Mouse (Mus musculus) hematopoietic stem cell, adult 5-6 weeks (primary cell): ENCODE results near the gene Pigw. TPM values are rescaled to one million over a fixed set of nuclear protein-coding genes. Genes with fewer than 3 reads are reported as not detected.
A peak's percentile ranks its signal among the peaks of the same experiment; 100 is the strongest.
"Not testable (repeated sequence)": the region's sequence is repeated elsewhere in the genome, so short reads cannot be mapped to it uniquely, and the experiment has no call there.

ENCODE experiments used
- ATAC-seq, 2 experiments: fragments of 125-278 bp in 1 of 2; replicated peaks in 1 of 2; 2 replicates each; pipeline ENCODE4 v1.8.0; 2016 to 2017; ENCODE audit warnings: inconsistent platforms in 2 of 2, mild to moderate bottlenecking in 2 of 2, moderate number of reproducible peaks in 2 of 2, low read depth in 1 of 2, moderate TSS enrichment in 1 of 2; ENCODE audit not compliant: low FRiP score in 2 of 2, poor library complexity in 2 of 2, severe bottlenecking in 2 of 2, insufficient read depth in 1 of 2, low TSS enrichment in 1 of 2
- total RNA-seq: library from RNA; stranded (forward); fragments of 172-1452, 232-1000 nt; gene quantifications from 2 replicates; pipeline ENCODE4 v1.2.3, GENCODE M21; 2017

The Pigw gene
- total RNA-seq, 1 experiment from 2014 or later = 6.5 TPM

DNA sequence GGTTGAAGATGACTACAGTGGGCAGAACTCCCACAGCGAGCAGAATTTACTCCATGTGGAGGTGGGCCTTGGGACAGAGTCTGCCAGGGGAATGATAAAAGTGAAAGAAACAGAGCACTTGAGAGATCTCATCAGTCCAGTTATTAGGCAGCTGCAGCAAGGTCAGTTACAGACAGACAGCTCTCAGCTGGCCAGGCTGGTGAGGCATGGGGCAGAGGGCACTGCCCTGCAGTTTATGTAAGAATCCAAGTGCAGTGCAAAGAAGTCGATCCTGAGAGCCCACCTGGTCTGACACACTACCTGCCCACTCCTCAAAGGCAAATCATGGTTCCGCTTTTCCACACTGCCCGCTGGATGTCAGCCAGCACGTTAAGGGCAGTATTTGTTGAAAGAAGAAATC is 6.2 kb upstream of the Pigw start:
- ATAC-seq = no peak

DNA sequence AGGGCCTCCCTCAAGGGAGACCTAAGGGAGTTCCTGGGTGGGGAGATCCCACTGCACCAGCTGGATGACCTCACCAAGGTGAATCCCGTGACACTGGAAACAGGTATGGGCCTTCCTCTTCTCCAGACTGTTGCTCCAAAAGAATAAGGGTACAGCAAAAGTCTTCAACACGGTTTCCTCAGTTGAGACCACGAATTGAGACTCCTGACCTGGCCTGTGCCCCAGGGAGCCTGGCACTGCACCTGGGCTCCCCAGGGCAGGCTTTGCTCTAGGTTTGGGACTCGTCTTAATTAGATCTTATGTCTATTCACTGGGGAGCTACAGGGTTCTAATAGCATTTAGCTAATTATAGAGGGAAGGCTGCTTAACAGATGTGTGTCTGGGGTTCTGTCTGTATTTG is 5.2 kb upstream of the Pigw start:
- no peak for ATAC-seq

DNA sequence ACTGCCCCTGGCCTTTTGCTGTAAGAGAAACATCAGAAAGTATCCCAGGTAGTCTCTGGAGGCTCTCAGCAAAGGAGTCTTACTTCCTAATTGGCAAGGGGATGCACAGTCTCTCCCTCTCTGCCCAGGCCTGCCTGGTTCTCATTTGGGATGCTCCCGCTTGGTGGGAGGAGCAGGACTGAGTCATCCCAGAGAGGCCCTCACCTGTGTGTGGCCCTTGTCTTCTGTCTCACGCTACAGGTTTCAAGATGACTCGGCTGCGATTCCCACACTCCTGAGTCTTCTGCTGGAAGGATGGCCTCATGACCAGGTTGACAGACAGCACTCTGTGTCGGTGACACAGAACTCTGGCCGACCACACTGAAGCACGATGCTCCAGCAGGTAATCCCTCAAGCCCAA is 2.3 kb upstream of the Pigw start:
- no peak for ATAC-seq

DNA sequence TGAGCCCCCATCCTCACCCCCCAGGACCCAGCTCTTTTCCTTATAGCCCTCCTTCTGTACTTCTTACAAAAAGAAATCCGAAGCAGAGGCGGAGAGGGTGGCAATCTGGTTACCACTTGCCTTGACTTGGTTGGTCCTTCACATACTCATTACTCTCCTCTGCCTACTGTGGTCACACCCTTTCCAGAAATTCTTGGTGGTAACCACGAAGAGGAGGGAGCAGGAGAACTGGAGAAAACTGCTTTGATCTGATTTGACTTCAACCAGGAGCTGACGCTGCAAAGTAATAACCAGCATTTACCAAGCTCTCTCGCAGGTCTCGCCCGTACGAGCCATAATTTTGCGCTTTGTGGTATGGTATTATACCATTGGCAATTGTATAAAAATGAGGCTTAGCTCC is 886 bp upstream of the Pigw start:
- ATAC-seq = no peak

DNA sequence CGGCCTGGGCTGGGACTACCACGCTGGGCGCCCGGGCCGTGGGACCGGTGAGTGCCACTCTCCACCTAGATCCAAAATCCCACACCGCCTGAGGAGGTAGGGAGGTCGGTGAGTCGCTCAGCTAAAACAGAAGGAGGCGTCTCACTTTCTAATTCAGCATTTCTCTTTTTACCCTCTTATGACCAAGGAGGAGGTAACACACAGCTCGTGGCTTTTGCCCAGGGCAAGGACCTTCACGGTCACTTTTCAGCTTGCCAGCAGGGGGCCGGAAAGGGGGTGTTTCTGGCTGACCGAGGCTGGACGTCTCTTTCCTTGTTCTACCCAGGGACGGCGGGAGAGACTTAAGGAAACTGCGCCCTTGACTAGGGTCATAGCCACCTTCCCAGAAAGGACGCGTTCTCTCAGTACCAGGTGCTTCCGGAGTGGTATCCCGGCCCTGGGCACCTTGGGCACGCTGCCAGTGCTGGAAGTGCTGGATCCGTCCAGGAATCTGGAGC is 428 bp upstream of the Pigw start:
- ATAC-seq = peak; percentile 46 to 52

DNA sequence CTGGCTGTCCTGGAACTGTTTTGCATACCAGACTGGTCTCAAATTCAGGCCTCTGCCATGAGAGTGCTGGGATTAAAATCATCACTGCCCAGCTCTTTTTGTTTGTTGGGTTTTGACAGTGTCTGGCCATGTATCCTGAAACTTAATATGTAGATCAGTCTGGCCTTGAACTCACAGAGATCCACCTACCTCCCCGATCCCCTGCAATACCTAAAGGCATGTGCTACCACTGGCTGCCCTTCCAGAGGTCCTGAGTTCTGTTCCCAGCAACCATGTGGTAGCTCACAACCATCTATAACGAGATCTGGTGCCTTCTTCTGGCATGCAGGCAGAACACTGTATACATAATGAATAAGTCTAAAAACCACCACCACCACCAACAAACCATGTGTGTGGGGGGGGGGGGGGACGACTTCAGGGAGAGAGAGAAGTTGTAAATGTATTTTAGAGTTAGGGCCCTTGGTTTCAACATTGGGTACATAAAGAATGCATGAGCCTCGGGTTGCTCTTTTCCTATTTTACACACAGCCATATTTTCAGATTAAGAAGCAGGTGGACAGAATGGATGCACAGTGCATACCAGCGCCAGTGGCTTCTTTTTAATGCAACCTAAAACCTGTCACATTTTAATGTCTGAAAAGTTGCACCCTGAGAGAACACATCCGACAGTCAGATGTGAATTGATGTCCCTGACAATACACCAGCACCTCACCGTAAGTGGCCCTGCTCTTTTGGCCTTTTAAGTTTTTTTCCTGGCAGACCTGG is 896 bp downstream of the Pigw start:
- ATAC-seq = no peak

DNA sequence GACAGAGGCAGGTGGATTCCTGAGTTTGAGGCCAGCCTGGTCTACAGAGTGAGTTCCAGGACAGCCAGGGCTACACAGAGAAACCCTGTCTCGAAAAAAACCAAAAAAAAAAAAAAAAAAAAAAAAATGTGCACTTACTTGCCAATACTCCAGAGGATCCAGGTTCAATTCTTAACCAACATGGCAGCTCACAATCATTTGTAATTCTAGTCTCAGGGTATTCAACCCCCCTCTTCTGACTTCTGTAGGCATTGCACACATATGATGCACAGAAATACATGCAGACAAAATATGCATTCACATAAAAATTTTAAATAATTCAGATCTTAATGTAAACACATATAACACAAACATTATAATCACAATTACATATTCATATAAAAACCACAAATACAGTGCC is 4.1 kb downstream of the Pigw start:
- ATAC-seq = not testable (repeated sequence)

DNA sequence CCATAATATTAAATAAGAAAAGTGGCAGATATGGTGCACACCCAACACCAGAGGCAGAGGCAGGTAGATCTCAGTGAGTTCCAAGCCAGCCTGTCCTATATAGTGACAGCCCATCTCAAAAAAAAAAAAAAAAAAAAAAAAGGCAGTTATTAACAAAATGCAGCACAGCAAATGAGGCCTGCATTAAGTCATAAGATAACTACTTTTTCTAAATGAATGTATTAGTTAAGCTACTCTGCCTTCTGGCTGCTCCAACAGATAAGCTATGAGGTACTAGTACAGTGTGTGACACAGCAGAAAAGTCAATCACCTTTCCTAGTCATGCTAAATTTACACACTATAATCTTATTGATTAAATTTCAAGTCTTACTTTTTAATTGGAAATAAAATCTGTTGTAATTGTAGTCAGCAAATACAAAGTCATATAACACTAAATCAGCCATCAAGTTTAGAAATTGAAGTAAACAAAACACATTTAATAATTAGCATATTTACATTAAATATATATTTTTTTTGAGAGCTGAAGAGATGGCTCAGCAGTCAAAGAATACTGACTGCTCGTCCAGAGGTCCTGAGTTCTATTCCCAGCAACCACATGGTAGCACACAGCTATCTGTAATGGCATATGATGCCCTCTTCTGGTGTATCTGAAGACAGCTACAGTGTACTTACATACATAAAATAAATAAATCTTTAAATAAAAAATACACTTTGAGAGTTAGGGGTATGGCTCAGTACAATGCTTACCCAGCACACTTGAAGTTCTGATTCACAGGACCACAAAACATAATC is 6.8 kb downstream of the Pigw start:
- ATAC-seq = no peak

DNA sequence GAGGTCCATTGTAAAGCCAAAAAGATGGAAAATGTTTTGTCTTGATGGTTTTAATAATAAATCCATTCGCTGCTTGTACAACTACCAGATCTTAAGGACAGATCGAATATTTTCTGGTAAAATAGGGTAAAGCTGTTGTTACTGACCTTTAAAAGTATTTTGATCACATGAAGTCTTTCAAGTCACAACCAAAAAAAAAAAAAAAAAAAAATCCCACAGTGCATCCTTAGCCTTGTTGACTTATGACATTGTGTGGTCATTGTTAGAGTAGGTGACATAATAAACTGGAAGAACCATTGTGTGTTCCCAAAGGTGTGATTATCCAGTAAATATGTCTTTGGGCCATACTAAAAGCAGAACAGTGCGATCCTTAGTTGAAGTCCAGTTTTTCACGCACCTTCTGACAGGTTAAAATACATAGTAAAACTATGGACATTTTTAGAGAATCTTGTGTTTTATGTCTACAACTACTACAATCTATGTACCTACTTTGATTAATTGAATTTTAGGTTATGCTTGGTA is 8.5 kb downstream of the Pigw start:
- ATAC-seq = no peak

DNA sequence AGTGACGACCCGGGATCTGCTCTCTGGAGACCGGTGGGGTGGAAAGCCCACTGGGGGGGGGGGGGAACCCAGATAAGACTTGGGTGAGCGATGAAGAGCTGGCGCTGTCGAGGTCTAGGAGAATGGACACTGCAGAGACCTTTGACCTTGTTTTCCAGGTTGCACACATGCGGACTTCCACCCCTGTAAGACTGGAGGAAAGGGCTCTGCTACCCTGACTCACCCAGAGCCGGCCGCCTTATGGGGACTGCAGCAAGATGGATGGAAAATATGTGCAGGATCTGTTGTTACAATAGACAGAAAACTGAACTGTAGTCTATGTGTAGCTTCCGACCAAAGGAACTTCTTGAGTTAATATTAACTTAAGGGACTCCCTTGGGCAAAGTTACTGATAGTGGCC is 9.0 kb downstream of the Pigw start:
- peak in 1 of 2 experiments; percentile 1; a peak in 2 of 4 replicates for ATAC-seq

DNA sequence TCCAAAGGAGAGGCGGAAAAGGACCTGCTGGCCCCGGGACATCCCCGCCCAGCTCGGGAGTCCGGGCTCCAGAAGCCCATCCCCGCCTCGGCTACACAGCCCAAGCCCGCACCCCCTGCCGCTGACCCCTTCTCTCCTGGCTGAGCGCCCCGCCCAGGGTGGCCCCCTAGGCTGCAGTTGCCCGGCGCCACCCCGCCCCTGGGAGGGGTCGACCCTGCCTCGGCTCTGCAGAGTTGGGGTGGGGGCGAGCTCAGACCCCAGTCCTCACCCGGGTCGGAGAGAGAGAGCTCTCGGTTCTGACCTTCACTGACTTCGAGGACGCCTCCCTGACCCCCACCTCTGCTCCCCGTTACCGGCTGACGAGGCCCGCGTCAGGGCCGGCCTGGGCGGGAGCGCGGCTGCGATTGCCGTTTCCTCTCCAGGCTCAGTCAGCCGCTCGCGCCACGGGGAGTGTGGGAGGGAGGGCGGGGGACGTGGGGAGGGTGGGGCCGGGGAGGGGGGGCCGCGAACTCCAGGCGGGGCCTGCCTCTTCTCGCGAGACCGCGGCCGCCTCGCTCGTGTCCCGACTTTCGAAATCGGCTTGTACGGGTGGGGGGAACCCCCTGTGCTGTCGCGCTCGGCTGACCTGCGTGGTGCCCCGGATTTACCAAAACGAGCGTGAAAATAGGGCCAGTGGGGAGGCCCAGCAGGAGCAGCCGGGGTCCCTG is 9.6 kb downstream of the Pigw start, which contains the start of gene Ggnbp2:
TSS of gene Ggnbp2 (minus strand) at position 481 of the 707 bp plus-strand sequence.
- ATAC-seq = peak; percentile 62 to 74

DNA sequence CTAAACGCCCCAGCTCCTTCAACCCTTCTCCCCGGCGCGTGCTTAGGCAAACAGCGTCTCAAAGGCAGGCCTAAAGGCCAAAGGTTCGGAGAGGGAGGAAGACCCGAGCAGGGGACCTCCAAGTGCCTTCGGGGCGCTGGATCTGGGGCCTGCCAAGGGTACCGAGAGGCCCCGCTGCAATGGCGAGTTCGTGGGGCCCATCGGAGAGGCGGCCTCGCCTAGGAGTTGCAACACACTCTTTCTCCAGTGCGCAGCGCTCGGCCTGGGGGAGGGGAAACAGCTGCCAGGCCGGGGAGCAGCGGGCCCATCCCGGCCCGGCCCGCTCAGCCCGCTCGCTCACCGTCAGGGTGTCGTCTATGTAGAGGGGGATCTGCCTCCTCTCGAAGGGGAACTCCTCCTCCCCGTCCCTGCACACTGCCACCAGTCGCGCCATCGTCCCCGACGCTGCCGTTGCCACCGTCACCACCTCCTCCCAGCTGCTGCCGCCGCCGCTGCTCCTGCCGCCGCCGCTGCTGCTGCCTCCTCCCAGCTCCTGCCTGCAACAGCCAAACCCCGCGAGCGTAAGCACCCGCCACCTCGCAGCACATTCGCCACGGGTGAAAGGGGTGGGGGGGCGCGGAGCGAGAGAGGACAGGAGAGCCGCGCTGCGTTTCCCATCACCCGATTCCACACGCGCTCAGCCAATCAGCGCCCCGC is 10.4 kb downstream of the Pigw start:
- peak; percentile 78 to 81 for ATAC-seq

DNA sequence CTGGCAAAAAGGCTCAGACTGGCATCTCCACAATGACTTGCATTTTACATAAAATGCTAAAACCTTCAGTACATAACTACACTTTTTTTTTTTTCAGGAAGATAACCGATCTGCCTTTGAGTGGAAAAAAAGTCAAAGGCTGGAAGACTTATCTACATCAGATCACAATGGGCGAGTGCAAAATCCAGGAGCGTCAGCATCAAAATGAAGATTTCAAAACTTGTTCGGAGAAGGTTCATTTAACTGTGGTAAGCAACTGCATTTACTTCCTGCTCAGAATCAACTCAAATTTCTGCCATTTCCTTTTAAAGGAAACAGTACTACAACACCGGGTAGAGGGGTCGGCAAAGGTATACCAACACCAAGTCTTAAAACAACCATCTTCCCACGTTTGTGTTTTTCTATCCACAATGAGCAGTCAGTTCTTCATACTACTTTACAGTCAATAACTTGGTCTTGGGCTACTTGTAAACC is 11.3 kb downstream of the Pigw start:
- no peak for ATAC-seq

DNA sequence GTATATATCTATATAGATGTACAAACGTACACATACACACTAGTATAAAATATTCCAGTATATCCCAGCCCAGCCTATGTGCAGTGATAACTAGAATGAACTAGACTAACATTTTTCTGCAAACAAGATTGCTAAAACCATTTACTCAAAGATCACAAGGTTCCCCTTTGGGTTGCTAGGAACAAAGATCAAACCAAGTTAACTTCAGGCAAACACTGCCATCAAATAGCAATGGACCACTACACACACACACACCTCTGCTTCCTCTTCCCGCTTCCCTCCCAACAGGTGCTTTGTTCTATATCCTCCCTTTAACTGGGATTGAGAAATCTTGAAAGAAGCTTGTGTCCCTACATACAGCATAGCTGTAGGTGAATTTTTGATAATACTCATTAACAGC is 12.5 kb downstream of the Pigw start:
- no peak for ATAC-seq

DNA sequence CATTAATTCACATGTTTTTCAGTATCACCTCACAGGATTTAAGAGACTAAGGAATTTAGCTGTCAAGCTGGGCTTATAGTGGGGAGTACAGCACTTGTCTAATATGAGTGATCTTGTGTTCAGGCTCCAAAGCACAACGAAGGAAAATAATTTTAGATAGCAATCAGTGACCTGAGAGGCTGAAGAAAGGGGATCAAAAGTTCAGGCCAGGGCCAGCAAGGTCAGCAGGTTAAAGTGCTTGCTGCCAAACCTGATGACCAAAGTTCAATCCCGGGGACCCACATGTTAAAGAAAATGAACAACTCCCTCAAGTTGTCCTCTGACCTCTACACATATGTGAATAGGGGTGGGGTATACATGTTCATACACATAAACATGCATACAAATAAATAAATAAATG is 14.8 kb downstream of the Pigw start:
- no peak for ATAC-seq

DNA sequence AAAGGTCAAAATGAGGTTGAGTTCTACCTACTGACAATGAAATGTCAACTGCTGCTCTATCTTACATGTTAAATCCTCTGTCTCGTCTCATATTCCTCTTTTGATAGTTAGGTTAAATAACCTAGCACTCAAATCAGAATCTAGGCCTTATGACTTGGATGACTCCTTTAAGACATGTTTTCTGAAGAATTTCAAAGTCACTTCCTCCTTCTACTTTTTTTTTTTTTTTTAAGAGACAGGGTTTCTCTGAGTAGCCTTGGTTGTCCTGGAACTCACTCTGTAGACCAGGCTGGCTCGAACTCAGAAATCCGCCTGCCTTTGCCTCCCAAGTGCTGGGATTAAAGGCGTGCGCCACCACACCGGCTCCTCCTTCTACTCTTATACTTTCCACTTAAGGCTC is 24.8 kb downstream of the Pigw start:
- no peak for ATAC-seq

DNA sequence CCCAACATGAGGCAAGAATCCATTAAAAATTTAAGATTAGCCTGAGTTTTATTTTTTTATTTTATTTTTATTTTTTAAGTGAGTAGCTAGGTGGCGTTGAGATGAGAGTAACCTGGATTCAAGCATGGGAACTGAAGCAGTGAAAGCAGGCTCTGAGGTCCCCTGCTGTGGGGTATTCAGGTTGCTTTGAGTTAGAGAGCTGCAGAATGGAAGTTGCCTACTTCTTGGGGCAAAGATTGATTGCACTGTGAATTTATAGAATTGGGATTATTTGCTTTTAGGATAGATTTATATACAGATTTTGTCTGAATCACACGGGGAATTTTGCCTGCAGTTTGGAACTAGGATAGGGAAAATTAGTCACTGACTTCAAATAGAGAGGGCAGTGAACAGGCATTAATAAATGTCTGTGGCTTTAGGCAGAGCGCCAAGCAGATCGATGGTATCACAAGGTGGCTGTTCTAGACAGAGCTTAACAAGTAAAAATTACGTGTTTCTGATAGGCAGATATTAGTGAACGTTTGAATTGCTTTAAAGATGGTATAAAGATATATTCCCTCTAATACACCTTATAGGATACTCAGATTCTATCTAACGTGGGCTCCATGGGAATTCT is 32.5 kb downstream of the Pigw start:
- no peak for ATAC-seq
